Mouse (Mus musculus): ENCODE results near the gene Prdm4. TPM values are rescaled to one million over a fixed set of nuclear protein-coding genes. Genes with fewer than 3 reads are reported as not detected.

Prdm4 gene
- polyA plus RNA-seq, 1 experiment from 2014 or later: 11.6 TPM

- Histone ChIP-seq H3K9ac (ENCODE audit: low read depth, low read length) (no peak overlapping the region), H3K27ac (ENCODE audit: low read length) (no peak overlapping the region), H3K36me3 (ENCODE audit: control insufficient read depth, insufficient read depth, low read length) (peaks cover 23% of the 10 kb centered on the region), H3K27me3 (replicated peaks; ENCODE audit: control insufficient read depth, insufficient read depth, low read length) (no peaks in the 10 kb centered on the region), H3K4me2 (ENCODE audit: low read depth, low read length) (no peak overlapping the region), H3K4me1 (ENCODE audit: control insufficient read depth, insufficient read depth, low read length) (no peaks in the 10 kb centered on the region), H3K9me3 (ENCODE audit: control insufficient read depth, low read length) (no peaks in the 10 kb centered on the region), H3K4me3 (ENCODE audit: low read length) (no peak overlapping the region)
- ATAC-seq: no peak
- WGBS: 95% methylated on average over 8 of the region's 8 CpGs
These were observed 31.7 kb upstream of the Prdm4 start for GRCm38 (mm10) chr10:85948483-85949196.

- 82% methylated on average over 6 of the region's 6 CpGs for WGBS
- Histone ChIP-seq H3K9me3 (ENCODE audit: control insufficient read depth, low read length) (no peaks in the 10 kb centered on the region), H3K4me2 (ENCODE audit: low read depth, low read length) (no peak overlapping the region), H3K4me1 (ENCODE audit: control insufficient read depth, insufficient read depth, low read length) (no peaks in the 10 kb centered on the region), H3K4me3 (ENCODE audit: low read length) (no peak overlapping the region), H3K36me3 (ENCODE audit: control insufficient read depth, insufficient read depth, low read length) (peaks cover 27% of the 10 kb centered on the region), H3K9ac (ENCODE audit: low read depth, low read length) (no peak overlapping the region), H3K27me3 (replicated peaks; ENCODE audit: control insufficient read depth, insufficient read depth, low read length) (no peaks in the 10 kb centered on the region), H3K27ac (ENCODE audit: low read length) (no peak overlapping the region)
- no peak for ATAC-seq
These were observed 19.5 kb upstream of the Prdm4 start for GRCm38 (mm10) chr10:85936280-85936965.

- H3K27ac ChIP-seq (ENCODE audit: low read length): no peak overlapping the region
- peaks cover 5% of the 10 kb centered on the region; the same call in 1 of the 2 replicates for H3K4me1 ChIP-seq (ENCODE audit: control insufficient read depth, insufficient read depth, low read length)
- peaks cover 6% of the 10 kb centered on the region; the same call in 1 of the 2 replicates for H3K27me3 ChIP-seq (replicated peaks; ENCODE audit: control insufficient read depth, insufficient read depth, low read length)
- H3K4me2 ChIP-seq (ENCODE audit: low read depth, low read length): no peak overlapping the region
- H3K9ac ChIP-seq (ENCODE audit: low read depth, low read length): no peak overlapping the region
- H3K36me3 ChIP-seq (ENCODE audit: control insufficient read depth, insufficient read depth, low read length): no peaks in the 10 kb centered on the region
- no peak for ATAC-seq
- no peak overlapping the region for H3K4me3 ChIP-seq (ENCODE audit: low read length)
- no peaks in the 10 kb centered on the region for H3K9me3 ChIP-seq (ENCODE audit: control insufficient read depth, low read length)
- WGBS: 89% methylated on average over 11 of the region's 11 CpGs
These were observed 13.0 kb upstream of the Prdm4 start for GRCm38 (mm10) chr10:85929962-85930361.

- Histone ChIP-seq H3K36me3 (ENCODE audit: control insufficient read depth, insufficient read depth, low read length) (no peaks in the 10 kb centered on the region), H3K9ac (ENCODE audit: low read depth, low read length) (no peak overlapping the region), H3K9me3 (ENCODE audit: control insufficient read depth, low read length) (no peaks in the 10 kb centered on the region), H3K4me3 (ENCODE audit: low read length) (no peak overlapping the region; the same call in 1 of the 2 replicates), H3K4me2 (ENCODE audit: low read depth, low read length) (peak overlapping the region; percentile 94), H3K27ac (ENCODE audit: low read length) (no peak overlapping the region), H3K4me1 (ENCODE audit: control insufficient read depth, insufficient read depth, low read length) (peaks cover 5% of the 10 kb centered on the region; the same call in 1 of the 2 replicates), H3K27me3 (replicated peaks; ENCODE audit: control insufficient read depth, insufficient read depth, low read length) (peaks cover 6% of the 10 kb centered on the region; the same call in 1 of the 2 replicates)
- WGBS: 43% methylated on average over 11 of the region's 11 CpGs
- no peak for ATAC-seq
These were observed 12.3 kb upstream of the Prdm4 start for GRCm38 (mm10) chr10:85929208-85929591.

GRCm38 (mm10) chr10:85928499-85929207, 11.7 kb upstream of the Prdm4 start:
- no peaks in the 10 kb centered on the region for H3K36me3 ChIP-seq (ENCODE audit: control insufficient read depth, insufficient read depth, low read length)
- H3K9me3 ChIP-seq (ENCODE audit: control insufficient read depth, low read length): no peaks in the 10 kb centered on the region
- under 1% methylated on average over 63 of the region's 63 CpGs for WGBS
- peak; percentile 92 for ATAC-seq
- peak overlapping the region; percentile 56 for H3K4me3 ChIP-seq (ENCODE audit: low read length)
- no peak overlapping the region for H3K27ac ChIP-seq (ENCODE audit: low read length)
- peak overlapping the region; percentile 45; the same call in 1 of the 2 replicates for H3K9ac ChIP-seq (ENCODE audit: low read depth, low read length)
- H3K4me1 ChIP-seq (ENCODE audit: control insufficient read depth, insufficient read depth, low read length): peaks cover 5% of the 10 kb centered on the region; the same call in 1 of the 2 replicates
- peaks cover 6% of the 10 kb centered on the region; the same call in 1 of the 2 replicates for H3K27me3 ChIP-seq (replicated peaks; ENCODE audit: control insufficient read depth, insufficient read depth, low read length)
- peak overlapping the region; percentile 94 for H3K4me2 ChIP-seq (ENCODE audit: low read depth, low read length)

- Histone ChIP-seq H3K4me3 (ENCODE audit: low read length) (peak within 1 kb of the TSS; percentile 56), H3K9me3 (ENCODE audit: control insufficient read depth, low read length) (no peaks in the 10 kb centered on the region), H3K36me3 (ENCODE audit: control insufficient read depth, insufficient read depth, low read length) (no peaks in the 10 kb centered on the region), H3K27me3 (replicated peaks; ENCODE audit: control insufficient read depth, insufficient read depth, low read length) (peaks cover 6% of the 10 kb centered on the region; the same call in 1 of the 2 replicates), H3K9ac (ENCODE audit: low read depth, low read length) (peak within 1 kb of the TSS; percentile 45; the same call in 1 of the 2 replicates), H3K27ac (ENCODE audit: low read length) (no peak within 1 kb of the TSS), H3K4me2 (ENCODE audit: low read depth, low read length) (peak within 1 kb of the TSS; percentile 94), H3K4me1 (ENCODE audit: control insufficient read depth, insufficient read depth, low read length) (peaks cover 5% of the 10 kb centered on the region; the same call in 1 of the 2 replicates)
- no peak for ATAC-seq
- WGBS: 2% methylated on average over 23 of the region's 23 CpGs
These were observed 10.9 kb upstream of the Prdm4 start, which contains the start of gene Ascl4 for GRCm38 (mm10) chr10:85927676-85928445. Gene Ascl4, plus strand, starts transcription at chr10:85927681.

GRCm38 (mm10) chr10:85879886-85880486, 37.0 kb downstream of the Prdm4 start:
- H3K27me3 ChIP-seq (replicated peaks; ENCODE audit: control insufficient read depth, insufficient read depth, low read length): no peaks in the 10 kb centered on the region
- ATAC-seq: no peak
- H3K9me3 ChIP-seq (ENCODE audit: control insufficient read depth, low read length): no peaks in the 10 kb centered on the region
- H3K4me3 ChIP-seq (ENCODE audit: low read length): no peak overlapping the region
- WGBS: 84% methylated on average over 8 of the region's 8 CpGs
- no peak overlapping the region for H3K9ac ChIP-seq (ENCODE audit: low read depth, low read length)
- no peak overlapping the region for H3K27ac ChIP-seq (ENCODE audit: low read length)
- no peak overlapping the region for H3K4me2 ChIP-seq (ENCODE audit: low read depth, low read length)
- no peaks in the 10 kb centered on the region for H3K4me1 ChIP-seq (ENCODE audit: control insufficient read depth, insufficient read depth, low read length)
- peaks cover 20% of the 10 kb centered on the region for H3K36me3 ChIP-seq (ENCODE audit: control insufficient read depth, insufficient read depth, low read length)

- H3K9me3 ChIP-seq (ENCODE audit: control insufficient read depth, low read length): no peaks in the 10 kb centered on the region
These were observed 41.1 kb downstream of the Prdm4 start for GRCm38 (mm10) chr10:85875812-85876211.

More at GRCm38 (mm10) chr10:85875812-85876211, 41.1 kb downstream of the Prdm4 start:
- peaks cover 14% of the 10 kb centered on the region for H3K36me3 ChIP-seq (ENCODE audit: control insufficient read depth, insufficient read depth, low read length)
- H3K27me3 ChIP-seq (replicated peaks; ENCODE audit: control insufficient read depth, insufficient read depth, low read length): no peaks in the 10 kb centered on the region
- H3K9ac ChIP-seq (ENCODE audit: low read depth, low read length): no peak overlapping the region
- WGBS: 85% methylated on average over 5 of the region's 5 CpGs
- no peak overlapping the region for H3K4me3 ChIP-seq (ENCODE audit: low read length)
- H3K27ac ChIP-seq (ENCODE audit: low read length): no peak overlapping the region
- no peak for ATAC-seq
- H3K4me2 ChIP-seq (ENCODE audit: low read depth, low read length): no peak overlapping the region
- peaks cover 7% of the 10 kb centered on the region for H3K4me1 ChIP-seq (ENCODE audit: control insufficient read depth, insufficient read depth, low read length)
